Mouse (Mus musculus) hindbrain, embryonic 13.5 days (tissue): ENCODE measurements around the gene Stambpl1. TPM values are rescaled to one million over a fixed set of nuclear protein-coding genes. Genes with fewer than 3 reads are reported as not detected.
"Not testable (repeated sequence)": the region's sequence is repeated elsewhere in the genome, so short reads cannot be mapped to it uniquely, and the experiment has no call there.

Experiments
- ATAC-seq: fragments of 200-750 bp; cut with Nextera tagmentation; 2 replicates; pipeline ENCODE4 v1.8.0; 2017; ENCODE audit warnings: moderate TSS enrichment; ENCODE audit not compliant: low FRiP score
- H3K27ac ChIP-seq: fragments of 300-500 bp; sonication (generic); 2 replicates; pipeline ENCODE4 v1.5.1; 2015; ENCODE audit warnings: inconsistent platforms, mild to moderate bottlenecking, moderate library complexity
- H3K27me3 ChIP-seq: fragments of 300-500 bp; sonication (generic); 2 replicates; pipeline ENCODE4 v1.6.1; 2015; ENCODE audit warnings: mild to moderate bottlenecking, inconsistent platforms
- H3K36me3 ChIP-seq: fragments of 300-500 bp; sonication (generic); 2 replicates; pipeline ENCODE4 v1.6.1; 2015; ENCODE audit warnings: mild to moderate bottlenecking, inconsistent platforms
- H3K4me1 ChIP-seq: fragments of 300-500 bp; sonication (generic); replicated peaks from 2 replicates; pipeline ENCODE4 v1.6.1; 2015; ENCODE audit warnings: inconsistent platforms
- H3K4me2 ChIP-seq: fragments of 300-500 bp; sonication (generic); 2 replicates; pipeline ENCODE4 v1.6.1; 2015; ENCODE audit warnings: inconsistent platforms, mild to moderate bottlenecking, moderate library complexity
- H3K4me3 ChIP-seq: fragments of 300-500 bp; sonication (generic); 2 replicates; pipeline ENCODE4 v1.5.1; 2015; ENCODE audit warnings: mild to moderate bottlenecking, inconsistent platforms
- H3K9ac ChIP-seq: fragments of 300-500 bp; sonication (generic); 2 replicates; pipeline ENCODE4 v1.6.1; 2015; ENCODE audit warnings: mild to moderate bottlenecking, inconsistent platforms
- H3K9me3 ChIP-seq: fragments of 300-500 bp; sonication (generic); 2 replicates; pipeline ENCODE4 v1.6.1; 2016; ENCODE audit warnings: inconsistent platforms
- WGBS: fragments of 180-500 bp; shearing (Covaris S2); methylation state at CpG from one replicate; pipeline ENCODE4 v1.1.7; 2015; 5-methylcytosine and 5-hydroxymethylcytosine counted together
- polyA plus RNA-seq: library from polyadenylated mRNA; unstranded; fragments of >200 nt; fragmentation: Nextera tagmentation; extraction: Ambion mirVana; gene quantifications from 2 replicates; pipeline ENCODE4 v1.2.1, GENCODE M21; 2015

Gene Stambpl1
- polyA plus RNA-seq, 1 experiment from 2014 or later = 9.9 TPM

- Histone ChIP-seq H3K36me3 (no peaks in the 10 kb centered on the region), H3K4me1 (no peaks in the 10 kb centered on the region), H3K4me2 (no peak overlapping the region), H3K27me3 (no peaks in the 10 kb centered on the region), H3K4me3 (no peak overlapping the region), H3K27ac (no peak overlapping the region), H3K9me3 (no peaks in the 10 kb centered on the region), H3K9ac (no peak overlapping the region)
- 83% methylated on average over 2 of the region's 2 CpGs for WGBS
- ATAC-seq = no peak
Measured at GRCm38 (mm10) chr19:34202668-34203067, 10.6 kb downstream of the Stambpl1 start.

- not testable (repeated sequence) for H3K9me3 ChIP-seq, H3K4me1 ChIP-seq, H3K4me2 ChIP-seq, H3K27me3 ChIP-seq, ATAC-seq, H3K27ac ChIP-seq, H3K9ac ChIP-seq, H3K4me3 ChIP-seq, H3K36me3 ChIP-seq
- WGBS = 79% methylated on average over 4 of the region's 4 CpGs
Measured at GRCm38 (mm10) chr19:34206128-34206527, 14.1 kb downstream of the Stambpl1 start.

GRCm38 (mm10) chr19:34206760-34207440, 14.9 kb downstream of the Stambpl1 start:
- no peaks in the 10 kb centered on the region for H3K9me3 ChIP-seq
- H3K9ac ChIP-seq = no peak overlapping the region
- ATAC-seq = no peak
- no peak overlapping the region for H3K27ac ChIP-seq
- no peaks in the 10 kb centered on the region for H3K4me1 ChIP-seq
- H3K36me3 ChIP-seq = no peaks in the 10 kb centered on the region
- 92% methylated on average over 8 of the region's 8 CpGs for WGBS
- H3K4me3 ChIP-seq = no peak overlapping the region
- H3K4me2 ChIP-seq = no peak overlapping the region
- no peaks in the 10 kb centered on the region for H3K27me3 ChIP-seq

- Histone ChIP-seq H3K27me3 (no peaks in the 10 kb centered on the region), H3K36me3 (no peaks in the 10 kb centered on the region), H3K27ac (no peak overlapping the region), H3K9ac (no peak overlapping the region), H3K9me3 (no peaks in the 10 kb centered on the region), H3K4me3 (no peak overlapping the region), H3K4me2 (no peak overlapping the region), H3K4me1 (no peaks in the 10 kb centered on the region)
- 85% methylated on average over 3 of the region's 3 CpGs for WGBS
- no peak for ATAC-seq
Measured at GRCm38 (mm10) chr19:34209031-34209430, 17.0 kb downstream of the Stambpl1 start.

- H3K27me3 ChIP-seq = no peaks in the 10 kb centered on the region
- no peaks in the 10 kb centered on the region for H3K9me3 ChIP-seq
- ATAC-seq = no peak
- H3K9ac ChIP-seq = no peak overlapping the region
- no peaks in the 10 kb centered on the region for H3K4me1 ChIP-seq
- no peak overlapping the region for H3K27ac ChIP-seq
- H3K36me3 ChIP-seq = no peaks in the 10 kb centered on the region
- WGBS = 85% methylated on average over 8 of the region's 8 CpGs
- H3K4me3 ChIP-seq = no peak overlapping the region
- no peak overlapping the region for H3K4me2 ChIP-seq
Measured at GRCm38 (mm10) chr19:34209930-34210581, 18.0 kb downstream of the Stambpl1 start.

- no peak for ATAC-seq
- WGBS = 72% methylated on average over 2 of the region's 2 CpGs
- H3K4me2 ChIP-seq = no peak overlapping the region
- no peaks in the 10 kb centered on the region for H3K27me3 ChIP-seq
- no peaks in the 10 kb centered on the region for H3K9me3 ChIP-seq
- H3K36me3 ChIP-seq = no peaks in the 10 kb centered on the region
- no peak overlapping the region for H3K9ac ChIP-seq
- H3K4me3 ChIP-seq = no peak overlapping the region
- no peak overlapping the region for H3K27ac ChIP-seq
- no peaks in the 10 kb centered on the region for H3K4me1 ChIP-seq
Measured at GRCm38 (mm10) chr19:34210841-34211240, 18.8 kb downstream of the Stambpl1 start.

- Histone ChIP-seq H3K4me3 (no peak overlapping the region), H3K4me1 (peaks cover 5% of the 10 kb centered on the region; the same call in 1 of the 2 replicates), H3K9ac (no peak overlapping the region), H3K4me2 (no peak overlapping the region), H3K9me3 (no peaks in the 10 kb centered on the region), H3K27ac (no peak overlapping the region), H3K27me3 (no peaks in the 10 kb centered on the region), H3K36me3 (no peaks in the 10 kb centered on the region)
- WGBS = 91% methylated on average over 12 of the region's 12 CpGs
- no peak for ATAC-seq
Measured at GRCm38 (mm10) chr19:34212489-34213250, 20.6 kb downstream of the Stambpl1 start.

- Histone ChIP-seq H3K9ac (no peak overlapping the region), H3K27me3 (no peaks in the 10 kb centered on the region), H3K4me2 (no peak overlapping the region), H3K36me3 (no peaks in the 10 kb centered on the region), H3K4me1 (peaks cover 5% of the 10 kb centered on the region; the same call in 1 of the 2 replicates), H3K27ac (no peak overlapping the region), H3K4me3 (no peak overlapping the region), H3K9me3 (no peaks in the 10 kb centered on the region)
- no peak for ATAC-seq
Measured at GRCm38 (mm10) chr19:34213251-34213645, 21.2 kb downstream of the Stambpl1 start.

GRCm38 (mm10) chr19:34214136-34214535, 22.1 kb downstream of the Stambpl1 start:
- no peak for ATAC-seq
- WGBS = 71% methylated on average over 4 of the region's 4 CpGs

GRCm38 (mm10) chr19:34216956-34217355, 24.9 kb downstream of the Stambpl1 start:
- Histone ChIP-seq H3K4me1 (peaks cover 5% of the 10 kb centered on the region; the same call in 1 of the 2 replicates), H3K9ac (no peak overlapping the region), H3K4me2 (no peak overlapping the region), H3K27ac (no peak overlapping the region), H3K4me3 (no peak overlapping the region), H3K36me3 (no peaks in the 10 kb centered on the region), H3K27me3 (no peaks in the 10 kb centered on the region), H3K9me3 (no peaks in the 10 kb centered on the region)
- ATAC-seq = peak; percentile 46; the same call in 1 of the 2 replicates
- WGBS = 64% methylated on average over 5 of the region's 5 CpGs

More at GRCm38 (mm10) chr19:34214136-34214535, 22.1 kb downstream of the Stambpl1 start:
- Histone ChIP-seq H3K4me2 (no peak overlapping the region), H3K36me3 (no peaks in the 10 kb centered on the region), H3K27me3 (no peaks in the 10 kb centered on the region), H3K4me1 (peaks cover 5% of the 10 kb centered on the region; the same call in 1 of the 2 replicates), H3K9me3 (no peaks in the 10 kb centered on the region), H3K27ac (no peak overlapping the region), H3K4me3 (no peak overlapping the region), H3K9ac (no peak overlapping the region)

- Histone ChIP-seq H3K4me3 (no peak overlapping the region), H3K36me3 (no peaks in the 10 kb centered on the region), H3K9ac (no peak overlapping the region), H3K27ac (no peak overlapping the region), H3K27me3 (no peaks in the 10 kb centered on the region), H3K4me1 (peaks cover 5% of the 10 kb centered on the region; the same call in 1 of the 2 replicates), H3K4me2 (no peak overlapping the region), H3K9me3 (no peaks in the 10 kb centered on the region)
- no peak for ATAC-seq
- 87% methylated on average over 3 of the region's 3 CpGs for WGBS
Measured at GRCm38 (mm10) chr19:34217761-34218160, 25.7 kb downstream of the Stambpl1 start.

- Histone ChIP-seq H3K36me3 (no peaks in the 10 kb centered on the region), H3K9ac (no peak overlapping the region), H3K4me3 (no peak overlapping the region), H3K27me3 (no peaks in the 10 kb centered on the region), H3K4me1 (peaks cover 5% of the 10 kb centered on the region; the same call in 1 of the 2 replicates), H3K9me3 (no peaks in the 10 kb centered on the region), H3K4me2 (no peak overlapping the region), H3K27ac (no peak overlapping the region)
- no peak for ATAC-seq
- 91% methylated on average over 5 of the region's 5 CpGs for WGBS
Measured at GRCm38 (mm10) chr19:34219260-34219968, 27.4 kb downstream of the Stambpl1 start.
